Mouse (Mus musculus) bone marrow, adult 2 months (tissue): ENCODE data around the gene Nfam1.

Experiments
- CTCF ChIP-seq: fragments of 200-500 bp; IDR thresholded peaks from 2 replicates; pipeline ENCODE4 v1.5.1; 2011; ENCODE audit warnings: low read length, control low read depth; ENCODE audit not compliant: control insufficient read depth, insufficient read depth
- POLR2A ChIP-seq: fragments of 200-500 bp; IDR thresholded peaks from 2 replicates; pipeline ENCODE4 v1.6.1; 2011; ENCODE audit warnings: low read depth, mild to moderate bottlenecking, control low read depth, low read length, borderline replicate concordance; ENCODE audit not compliant: control insufficient read depth

DNA sequence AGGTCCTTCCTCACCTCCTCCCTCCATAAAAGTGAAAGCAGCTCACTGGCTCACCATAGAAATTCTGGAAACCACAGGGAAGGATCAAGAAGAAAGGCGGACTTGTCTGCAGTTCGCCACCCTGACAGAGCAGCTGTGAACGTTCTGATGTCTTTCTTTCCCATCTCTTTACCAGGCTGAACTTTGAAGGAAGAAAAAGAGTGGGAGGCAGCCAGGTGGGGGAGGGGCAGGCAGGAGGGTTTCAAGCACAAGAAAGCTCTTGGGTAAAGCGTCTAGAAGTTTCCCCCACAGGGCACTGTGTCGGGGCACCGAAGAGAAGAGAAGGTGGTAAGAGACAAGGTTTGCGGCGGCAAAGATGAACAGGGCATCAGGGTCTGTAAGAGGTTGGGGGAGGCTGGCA lies 7.0 kb downstream of the Nfam1 start:
- TF ChIP-seq POLR2A (no peak), CTCF (no peak)
